Mouse (Mus musculus) spleen, adult 2 months (tissue): ENCODE data around the gene Tubgcp2.

Source experiments
- CTCF ChIP-seq: fragments of 200-500 bp; IDR thresholded peaks from 2 replicates; pipeline ENCODE4 v1.5.1; 2011; ENCODE audit warnings: mild to moderate bottlenecking, inconsistent platforms; ENCODE audit not compliant: insufficient read depth, insufficient read length, insufficient replicate concordance; ENCODE audit errors: extremely low read depth
- POLR2A ChIP-seq: fragments of 200-500 bp; IDR thresholded peaks from 2 replicates; pipeline ENCODE4 v1.6.1; 2011; ENCODE audit warnings: low read depth, low read length, inconsistent platforms

GRCm38 (mm10) chr7:139968428-139968827 is 68.0 kb downstream of the Tubgcp2 start:
- no peak for TF ChIP-seq CTCF
- no peak for TF ChIP-seq POLR2A
